Comparison of ENCODE assay signal across 8 mouse cellular contexts in genomic region chr1:21079217-21079773, GRCm38 (mm10). TPM values are rescaled to one million over a fixed set of nuclear protein-coding genes. Genes with fewer than 3 reads are reported as not detected.
DNase-seq lines count a peak whose midpoint lies in the region; ATAC-seq and TF ChIP-seq lines count a peak whose summit lies in the region.

Gene Tram2, minus strand, starts transcription at chr1:21079229.

- peak; percentile 93 for DNase-seq in ZHBTc4 (ENCODE audit: low read depth, low spot score)
- DNase-seq in cerebellum, postnatal 4 days (ENCODE audit: low spot score in 2 of 2), result peak; percentile 91 to 96
- DNase-seq in gastrocnemius, adult 2 months, result peak; percentile 98
- DNase-seq in hindbrain, postnatal 0 days (ENCODE audit: low spot score), result peak; percentile 94
- DNase-seq in left cerebral cortex, adult 18-20 months (ENCODE audit: low spot score in 2 of 2), result peak; percentile 89 to 90
- DNase-seq in lung, postnatal 4 days, result peak; percentile 96 to 98
- peak; percentile 92 for DNase-seq in retina, postnatal 1 day
- DNase-seq in thymus, postnatal 4 days, result peak; percentile 99

- peak; percentile 97 for ATAC-seq in hindbrain, postnatal 0 days

- no peaks in the 10 kb centered on the region for H3K9me3 ChIP-seq in hindbrain, postnatal 0 days (ENCODE audit: low read length)

- no peak for TF ChIP-seq CTCF in gastrocnemius, adult 2 months (IDR thresholded peaks at IDR 0.05)
- TF ChIP-seq CTCF in hindbrain, postnatal 0 days (IDR thresholded peaks at IDR 0.05; ENCODE audit: low read depth), result peak; percentile 35; the same call in 1 of the 2 replicates

- no peaks in the 10 kb centered on the region for H3K36me3 ChIP-seq in hindbrain, postnatal 0 days (ENCODE audit: insufficient read depth, low read length)

- peak within 1 kb of the TSS; percentile 71 for H3K9ac ChIP-seq in hindbrain, postnatal 0 days (replicated peaks; ENCODE audit: low read length)

- H3K27me3 ChIP-seq in hindbrain, postnatal 0 days (ENCODE audit: insufficient read depth, low read length), result no peaks in the 10 kb centered on the region

- H3K4me3 ChIP-seq in gastrocnemius, adult 2 months, result peak within 1 kb of the TSS; percentile 92
- peak within 1 kb of the TSS; percentile 68 for H3K4me3 ChIP-seq in hindbrain, postnatal 0 days (ENCODE audit: low read length)

- H3K4me1 ChIP-seq in hindbrain, postnatal 0 days (ENCODE audit: insufficient read depth, low read length), result peaks cover 2% of the 10 kb centered on the region; the same call in 1 of the 2 replicates

- H3K4me2 ChIP-seq in hindbrain, postnatal 0 days (ENCODE audit: low read depth, low read length), result peak within 1 kb of the TSS; percentile 76

- intact Hi-C loops in gastrocnemius, adult 2 months (cut with DNase I), result loop anchor here (2.0 to 5.0 kb wide), 2 partner anchors 72 to 258 kb away; partner anchors contain the start of gene Mcm3

- WGBS in hindbrain, postnatal 0 days, result under 1% methylated on average over 44 of the region's 52 CpGs

- peak within 1 kb of the TSS; percentile 91 for H3K27ac ChIP-seq in gastrocnemius, adult 2 months
- peak within 1 kb of the TSS; percentile 82; the same call in 1 of the 2 replicates for H3K27ac ChIP-seq in hindbrain, postnatal 0 days

RNA-seq across cellular contexts. Expression of gene Tram2, which starts in this region (rescaled TPM):
- total RNA-seq in gastrocnemius, adult 2 months (2021), result 1 to 10 TPM; 2.6 to 3.4 TPM
- total RNA-seq in hindbrain, postnatal 0 days (2014; rRNA removed), result 1.5 and 1.6 TPM in 2 replicates
- polyA plus RNA-seq in hindbrain, postnatal 0 days (2015; fragmentation: Nextera tagmentation; extraction: Ambion mirVana), result 1.7 and 1.9 TPM in 2 replicates
- total RNA-seq in left cerebral cortex, adult 18-20 months (2021), result 1 to 10 TPM; 1.0 to 1.1 TPM

Comparison
In these comparisons a context has a peak if more than half of its experiments do, and no peak if none do; other contexts are left out.
1. Peak in every context shown above with its lines: DNase-seq, ATAC-seq, H3K4me3 ChIP-seq and H3K27ac ChIP-seq.